Mouse (Mus musculus) G1E (cell line): ENCODE data around the gene Grcc10. TPM values are rescaled to one million over a fixed set of nuclear protein-coding genes. Genes with fewer than 3 reads are reported as not detected.

Source experiments
- ATAC-seq: 2 replicates; pipeline ENCODE4 v1.8.0; 2016; ENCODE audit warnings: mild to moderate bottlenecking; ENCODE audit not compliant: insufficient number of reproducible peaks, poor library complexity, low FRiP score, severe bottlenecking; ENCODE audit errors: extremely low read depth
- DNase-seq: peaks from one replicate; pipeline ENCODE4 v3.0.0; 2012; ENCODE audit warnings: low spot score
- H3K27me3 ChIP-seq: 2 replicates; pipeline ENCODE4 v1.6.1; 2012; ENCODE audit warnings: mild to moderate bottlenecking, low read length, inconsistent platforms; ENCODE audit not compliant: insufficient read depth
- H3K36me3 ChIP-seq: replicated peaks from 2 replicates; pipeline ENCODE3; 2012; ENCODE audit warnings: mild to moderate bottlenecking, inconsistent platforms
- H3K4me1 ChIP-seq: 2 replicates; pipeline ENCODE4 v1.6.1; 2012; ENCODE audit warnings: low read depth, low read length, inconsistent platforms, mixed read lengths; ENCODE audit not compliant: insufficient read depth
- H3K4me3 ChIP-seq: 2 replicates; pipeline ENCODE4 v1.5.1; 2012; ENCODE audit warnings: low read depth, mild to moderate bottlenecking, inconsistent platforms, low read length, moderate library complexity, mixed read lengths
- H3K9me3 ChIP-seq: replicated peaks from 2 replicates; pipeline ENCODE4 v1.6.1; 2012; ENCODE audit warnings: inconsistent platforms
- CTCF ChIP-seq: IDR thresholded peaks from 2 replicates; pipeline ENCODE4 v1.5.1; 2012; ENCODE audit warnings: low read depth, low read length, inconsistent platforms, mixed read lengths
- GATA1 ChIP-seq: IDR thresholded peaks from 2 replicates; pipeline ENCODE4 v1.6.1; 2012; ENCODE audit warnings: borderline replicate concordance, low read length, inconsistent platforms, mixed read lengths
- GATA2 ChIP-seq: IDR thresholded peaks from 2 replicates; pipeline ENCODE4 v1.6.1; 2012; ENCODE audit warnings: low read depth, low read length, inconsistent platforms, borderline replicate concordance
- POLR2AphosphoS5 ChIP-seq: IDR thresholded peaks from 2 replicates; pipeline ENCODE4 v1.6.1; 2012; ENCODE audit warnings: low read depth, low read length, inconsistent platforms; ENCODE audit not compliant: insufficient replicate concordance
- TAL1 ChIP-seq: conservative IDR thresholded peaks from 2 replicates; pipeline ENCODE4 v1.6.1; 2012; ENCODE audit warnings: low read depth, low read length, inconsistent platforms, mixed read lengths
- polyA plus RNA-seq: library from polyadenylated mRNA; stranded (reverse); fragments of >175 nt; gene quantifications from 2 replicates; pipeline ENCODE4 v1.2.3, GENCODE M21; 2012
- total RNA-seq, 2 experiments: library from RNA; stranded (forward) in 1 of 2; stranded (reverse) in 1 of 2; fragments of 200-1000 nt in 1 of 2; fragments of >200 nt in 1 of 2; fragmentation: Nextera tagmentation in 1 of 2; gene quantifications; 2 replicates each; pipeline ENCODE4 v1.2.3; 2014 to 2017

The Grcc10 gene
- total RNA-seq (2014; fragmentation: Nextera tagmentation): 61.7 and 62.9 TPM in 2 replicates
- 130 and 176 TPM in 2 replicates for total RNA-seq (2017)
- 26.1 and 38.8 TPM in 2 replicates for polyA plus RNA-seq

- DNase-seq (peak; percentile 99), ATAC-seq (peak; percentile 74)
- TF ChIP-seq POLR2AphosphoS5: peak; percentile 67; the same call in 1 of the 2 replicates
- TF ChIP-seq CTCF: no peak
- Histone ChIP-seq H3K4me1 (peaks cover 73% of the 10 kb centered on the region), H3K4me3 (peak within 1 kb of the TSS; percentile 72), H3K36me3 (peaks cover 30% of the 10 kb centered on the region), H3K9me3 (no peaks in the 10 kb centered on the region), H3K27me3 (no peaks in the 10 kb centered on the region)
Measured at GRCm38 (mm10) chr6:124740888-124741761, at the start of gene Grcc10. Gene Grcc10, minus strand, starts transcription at chr6:124741374.

GRCm38 (mm10) chr6:124790121-124790520 lies 48.9 kb upstream of the Grcc10 start:
- DNase-seq: no peak
- Histone ChIP-seq H3K27me3 (no peaks in the 10 kb centered on the region), H3K9me3 (no peaks in the 10 kb centered on the region), H3K36me3 (peaks cover 17% of the 10 kb centered on the region), H3K4me1 (no peaks in the 10 kb centered on the region; the same call in 1 of the 2 replicates), H3K4me3 (no peak overlapping the region)
- TF ChIP-seq GATA1 (no peak), POLR2AphosphoS5 (no peak), TAL1 (no peak), CTCF (no peak), GATA2 (no peak)
- ATAC-seq: no peak

- Histone ChIP-seq H3K4me3 (no peak overlapping the region), H3K36me3 (peaks cover 15% of the 10 kb centered on the region), H3K9me3 (no peaks in the 10 kb centered on the region), H3K27me3 (no peaks in the 10 kb centered on the region), H3K4me1 (no peaks in the 10 kb centered on the region)
- no peak for TF ChIP-seq TAL1
- TF ChIP-seq GATA2: no peak
- no peak for TF ChIP-seq CTCF
- no peak for TF ChIP-seq GATA1
- ATAC-seq: no peak
- no peak for DNase-seq
Measured at GRCm38 (mm10) chr6:124789519-124789918, 48.3 kb upstream of the Grcc10 start.

- ATAC-seq: no peak
Measured at GRCm38 (mm10) chr6:124787722-124788121, 46.5 kb upstream of the Grcc10 start.

GRCm38 (mm10) chr6:124786756-124787420 lies 45.7 kb upstream of the Grcc10 start:
- DNase-seq: no peak
- peaks cover 7% of the 10 kb centered on the region for H3K27me3 ChIP-seq
- H3K36me3 ChIP-seq: peaks cover 5% of the 10 kb centered on the region
- no peak overlapping the region for H3K4me3 ChIP-seq
- peaks cover 5% of the 10 kb centered on the region; the same call in 1 of the 2 replicates for H3K4me1 ChIP-seq
- no peak for ATAC-seq
- no peak for TF ChIP-seq CTCF
- no peak for TF ChIP-seq GATA1
- TF ChIP-seq GATA2: no peak
- TF ChIP-seq TAL1: no peak
- no peak for TF ChIP-seq POLR2AphosphoS5
- no peaks in the 10 kb centered on the region for H3K9me3 ChIP-seq

More at GRCm38 (mm10) chr6:124787722-124788121, 46.5 kb upstream of the Grcc10 start:
- H3K36me3 ChIP-seq: peaks cover 8% of the 10 kb centered on the region
- DNase-seq: no peak
- H3K9me3 ChIP-seq: no peaks in the 10 kb centered on the region
- no peak overlapping the region for H3K4me3 ChIP-seq
- no peak for TF ChIP-seq CTCF
- no peak for TF ChIP-seq GATA1
- no peak for TF ChIP-seq GATA2
- no peaks in the 10 kb centered on the region for H3K4me1 ChIP-seq
- peaks cover 2% of the 10 kb centered on the region; the same call in 1 of the 2 replicates for H3K27me3 ChIP-seq

GRCm38 (mm10) chr6:124782436-124782835 lies 41.3 kb upstream of the Grcc10 start:
- peaks cover 45% of the 10 kb centered on the region for H3K27me3 ChIP-seq
- ATAC-seq (no peak), DNase-seq (no peak)
- TF ChIP-seq GATA2 (no peak), CTCF (no peak), GATA1 (no peak), TAL1 (no peak), POLR2AphosphoS5 (no peak)
- no peak overlapping the region; the same call in 1 of the 2 replicates for H3K4me3 ChIP-seq
- H3K9me3 ChIP-seq: no peaks in the 10 kb centered on the region
- H3K36me3 ChIP-seq: no peaks in the 10 kb centered on the region
- peaks cover 5% of the 10 kb centered on the region for H3K4me1 ChIP-seq
